Mouse (Mus musculus): ENCODE data around the gene Nprl3. TPM values are rescaled to one million over a fixed set of nuclear protein-coding genes. Genes with fewer than 3 reads are reported as not detected.
A peak's percentile ranks its signal among the peaks of the same experiment; 100 is the strongest.
"Not testable (repeated sequence)": the region's sequence is repeated elsewhere in the genome, so short reads cannot be mapped to it uniquely, and the experiment has no call there.

The Nprl3 gene
- 29.8 and 33.6 TPM in 2 replicates for polyA plus RNA-seq (2015; fragmentation: Nextera tagmentation; extraction: Ambion mirVana)

GRCm38 (mm10) chr11:32267188-32267884, at the start of gene Nprl3:
Gene Nprl3 (minus strand): TSS chr11:32267707.
- peak; percentile 99 for ATAC-seq (replicated peaks; ENCODE audit: insufficient number of reproducible peaks, insufficient read depth, low FRiP score, low read depth)
- Histone ChIP-seq H3K27ac (peak within 1 kb of the TSS; percentile 89), H3K4me2 (peak within 1 kb of the TSS; percentile 74), H3K27me3 (no peaks in the 10 kb centered on the region; the same call in 1 of the 2 replicates), H3K9me3 (replicated peaks) (no peaks in the 10 kb centered on the region), H3K4me1 (replicated peaks) (peaks cover 18% of the 10 kb centered on the region), H3K4me3 (peak within 1 kb of the TSS; percentile 84), H3K36me3 (no peaks in the 10 kb centered on the region; the same call in 1 of the 2 replicates), H3K9ac (peak within 1 kb of the TSS; percentile 91)
- WGBS, result under 1% methylated on average over 54 of the region's 54 CpGs

- Histone ChIP-seq H3K36me3 (no peaks in the 10 kb centered on the region), H3K27ac (no peak overlapping the region), H3K4me2 (no peak overlapping the region), H3K9ac (no peak overlapping the region), H3K27me3 (peaks cover 6% of the 10 kb centered on the region; the same call in 1 of the 2 replicates), H3K4me1 (replicated peaks) (no peaks in the 10 kb centered on the region; the same call in 1 of the 2 replicates), H3K9me3 (replicated peaks) (no peaks in the 10 kb centered on the region), H3K4me3 (no peak overlapping the region)
- no peak for ATAC-seq (replicated peaks; ENCODE audit: insufficient number of reproducible peaks, insufficient read depth, low FRiP score, low read depth)
- WGBS, result 82% methylated on average over 3 of the region's 3 CpGs
Measured at GRCm38 (mm10) chr11:32316009-32316408, 48.5 kb upstream of the Nprl3 start.

- Histone ChIP-seq H3K27ac (no peak overlapping the region), H3K4me1 (replicated peaks) (peaks cover 3% of the 10 kb centered on the region), H3K9me3 (replicated peaks) (no peaks in the 10 kb centered on the region), H3K9ac (no peak overlapping the region), H3K27me3 (peaks cover 7% of the 10 kb centered on the region; the same call in 1 of the 2 replicates), H3K4me3 (no peak overlapping the region), H3K36me3 (no peaks in the 10 kb centered on the region), H3K4me2 (no peak overlapping the region)
- 65% methylated on average over 3 of the region's 3 CpGs for WGBS
- no peak for ATAC-seq (replicated peaks; ENCODE audit: insufficient number of reproducible peaks, insufficient read depth, low FRiP score, low read depth)
Measured at GRCm38 (mm10) chr11:32309928-32310327, 42.4 kb upstream of the Nprl3 start.

GRCm38 (mm10) chr11:32309446-32309845, 41.9 kb upstream of the Nprl3 start:
- Histone ChIP-seq H3K36me3 (no peaks in the 10 kb centered on the region), H3K9ac (no peak overlapping the region), H3K9me3 (replicated peaks) (no peaks in the 10 kb centered on the region), H3K4me3 (no peak overlapping the region), H3K4me2 (no peak overlapping the region), H3K27me3 (peaks cover 7% of the 10 kb centered on the region; the same call in 1 of the 2 replicates), H3K27ac (no peak overlapping the region), H3K4me1 (replicated peaks) (peaks cover 3% of the 10 kb centered on the region)
- no peak for ATAC-seq (replicated peaks; ENCODE audit: insufficient number of reproducible peaks, insufficient read depth, low FRiP score, low read depth)
- WGBS, result 66% methylated on average over 4 of the region's 4 CpGs

- Histone ChIP-seq H3K27ac (no peak overlapping the region), H3K27me3 (peaks cover 11% of the 10 kb centered on the region; the same call in 1 of the 2 replicates), H3K9ac (no peak overlapping the region), H3K36me3 (no peaks in the 10 kb centered on the region), H3K9me3 (replicated peaks) (no peaks in the 10 kb centered on the region), H3K4me1 (replicated peaks) (peaks cover 3% of the 10 kb centered on the region; the same call in 1 of the 2 replicates), H3K4me3 (no peak overlapping the region), H3K4me2 (no peak overlapping the region)
- 74% methylated on average over 1 of the region's 1 CpGs for WGBS
- ATAC-seq (replicated peaks; ENCODE audit: insufficient number of reproducible peaks, insufficient read depth, low FRiP score, low read depth), result no peak
Measured at GRCm38 (mm10) chr11:32307006-32307405, 39.5 kb upstream of the Nprl3 start.

- WGBS, result 69% methylated on average over 1 of the region's 1 CpGs
- ATAC-seq (replicated peaks; ENCODE audit: insufficient number of reproducible peaks, insufficient read depth, low FRiP score, low read depth), result no peak
- Histone ChIP-seq H3K4me3 (no peak overlapping the region), H3K27ac (no peak overlapping the region), H3K4me1 (replicated peaks) (0 out of 2 replicates have a peak, but pooled peaks cover 2% of the 10 kb centered on the region), H3K4me2 (no peak overlapping the region), H3K36me3 (no peaks in the 10 kb centered on the region), H3K9me3 (replicated peaks) (no peaks in the 10 kb centered on the region), H3K9ac (no peak overlapping the region), H3K27me3 (peaks cover 21% of the 10 kb centered on the region)
Measured at GRCm38 (mm10) chr11:32303455-32303854, 35.9 kb upstream of the Nprl3 start.

- Histone ChIP-seq H3K4me2 (no peak overlapping the region), H3K9me3 (replicated peaks) (no peaks in the 10 kb centered on the region), H3K4me3 (no peak overlapping the region), H3K4me1 (replicated peaks) (0 out of 2 replicates have a peak, but pooled peaks cover 2% of the 10 kb centered on the region), H3K27ac (no peak overlapping the region), H3K36me3 (no peaks in the 10 kb centered on the region), H3K27me3 (peaks cover 21% of the 10 kb centered on the region), H3K9ac (no peak overlapping the region)
- ATAC-seq (replicated peaks; ENCODE audit: insufficient number of reproducible peaks, insufficient read depth, low FRiP score, low read depth), result no peak
- 45% methylated on average over 2 of the region's 2 CpGs for WGBS
Measured at GRCm38 (mm10) chr11:32302824-32303419, 35.4 kb upstream of the Nprl3 start.

- H3K27me3 ChIP-seq, result peaks cover 21% of the 10 kb centered on the region
- 66% methylated on average over 1 of the region's 1 CpGs for WGBS
- no peak overlapping the region for H3K9ac ChIP-seq
- H3K27ac ChIP-seq, result no peak overlapping the region
- no peak overlapping the region for H3K4me3 ChIP-seq
- 0 out of 2 replicates have a peak, but pooled peaks cover 2% of the 10 kb centered on the region for H3K4me1 ChIP-seq (replicated peaks)
- no peak for ATAC-seq (replicated peaks; ENCODE audit: insufficient number of reproducible peaks, insufficient read depth, low FRiP score, low read depth)
- H3K9me3 ChIP-seq (replicated peaks), result no peaks in the 10 kb centered on the region
- H3K4me2 ChIP-seq, result no peak overlapping the region
- H3K36me3 ChIP-seq, result no peaks in the 10 kb centered on the region
Measured at GRCm38 (mm10) chr11:32301506-32301905, 34.0 kb upstream of the Nprl3 start.

GRCm38 (mm10) chr11:32300279-32301267, 33.1 kb upstream of the Nprl3 start:
- 47% methylated on average over 15 of the region's 17 CpGs for WGBS
- H3K4me3 ChIP-seq, result no peak overlapping the region; the same call in 1 of the 2 replicates
- ATAC-seq (replicated peaks; ENCODE audit: insufficient number of reproducible peaks, insufficient read depth, low FRiP score, low read depth), result no peak

GRCm38 (mm10) chr11:32299865-32300264, 32.4 kb upstream of the Nprl3 start, which contains the start of gene Hbq1a:
Gene Hbq1a (plus strand): TSS chr11:32300069.
- H3K4me3 ChIP-seq; H3K36me3 ChIP-seq; H3K9ac ChIP-seq; H3K27ac ChIP-seq; H3K9me3 ChIP-seq (replicated peaks); H3K4me1 ChIP-seq (replicated peaks); ATAC-seq (replicated peaks; ENCODE audit: insufficient number of reproducible peaks, insufficient read depth, low FRiP score, low read depth): not testable (repeated sequence)
- H3K4me2 ChIP-seq, result peak within 1 kb of the TSS; percentile 44
- peaks cover 21% of the 10 kb centered on the region for H3K27me3 ChIP-seq
- WGBS, result 7% methylated on average over 16 of the region's 16 CpGs

More at GRCm38 (mm10) chr11:32300279-32301267, 33.1 kb upstream of the Nprl3 start:
- Histone ChIP-seq H3K27ac (no peak overlapping the region), H3K9ac (no peak overlapping the region), H3K9me3 (replicated peaks) (no peaks in the 10 kb centered on the region), H3K4me1 (replicated peaks) (0 out of 2 replicates have a peak, but pooled peaks cover 2% of the 10 kb centered on the region), H3K4me2 (peak overlapping the region; percentile 44), H3K36me3 (no peaks in the 10 kb centered on the region), H3K27me3 (peaks cover 21% of the 10 kb centered on the region)

Data from heart, embryonic 15.5 days (tissue).